Mouse (Mus musculus): ENCODE data around the gene Col5a1.

DNA sequence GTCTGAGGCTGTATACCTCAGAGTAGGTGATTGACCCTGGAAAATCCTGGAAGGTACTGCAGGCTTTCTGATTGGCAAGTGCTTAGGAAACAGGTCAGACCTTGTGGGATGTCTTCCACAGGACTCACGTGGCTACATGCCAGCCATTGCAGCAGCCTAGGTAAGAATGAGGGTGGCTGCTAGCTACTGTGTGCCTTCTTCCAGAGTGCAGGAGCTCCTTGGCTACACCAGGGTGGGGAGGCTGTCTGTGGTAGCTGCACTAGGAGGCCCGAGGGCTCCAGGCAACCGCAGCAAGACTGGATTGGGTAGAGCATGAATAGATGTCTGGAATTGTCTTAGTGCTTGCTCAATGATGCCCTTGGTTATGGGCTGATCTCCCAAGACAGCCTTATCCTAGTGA lies 38.2 kb downstream of the Col5a1 start:
- TF ChIP-seq CTCF (IDR thresholded peaks at IDR 0.05; ENCODE audit: low read depth) (no peak), EP300 (IDR thresholded peaks at IDR 0.05; ENCODE audit: low read depth) (no peak)
